Mouse (Mus musculus) lung, adult 2 months (tissue): ENCODE results near the gene Rbm46. TPM values are rescaled to one million over a fixed set of nuclear protein-coding genes. Genes with fewer than 3 reads are reported as not detected.

Source experiments
- DNase-seq: peaks from one replicate; pipeline ENCODE4 v3.0.0; 2022
- H3K4me1 ChIP-seq: fragments of 200-500 bp; 2 replicates; pipeline ENCODE4 v1.6.1; 2011; ENCODE audit warnings: low read length; ENCODE audit not compliant: control insufficient read depth, insufficient read depth
- H3K4me3 ChIP-seq: fragments of 200-500 bp; replicated peaks from 2 replicates; pipeline ENCODE3; 2011; ENCODE audit warnings: low read depth, mild to moderate bottlenecking, control low read depth, low read length; ENCODE audit errors: extremely low read depth
- CTCF ChIP-seq: fragments of 200-500 bp; IDR thresholded peaks from 2 replicates; pipeline ENCODE4 v1.5.1; 2011; ENCODE audit warnings: mild to moderate bottlenecking, low read length, control low read depth; ENCODE audit not compliant: insufficient read depth
- POLR2A ChIP-seq: fragments of 200-500 bp; IDR thresholded peaks from 2 replicates; pipeline ENCODE4 v1.6.1; 2011; ENCODE audit warnings: low read depth, mild to moderate bottlenecking, control low read depth, low read length, borderline replicate concordance; ENCODE audit errors: extremely low read depth
- WGBS: fragments of 180-500 bp; shearing (Covaris S2); methylation state at CpG from one replicate; pipeline ENCODE4 v1.1.7; 2018; 5-methylcytosine and 5-hydroxymethylcytosine counted together
- polyA plus RNA-seq: library from polyadenylated mRNA; depleted of rRNA; stranded (reverse); fragments of >200 nt; gene quantifications from 2 replicates; pipeline ENCODE4 v1.2.3, GENCODE M21; 2012; rRNA removed

The Rbm46 gene
- polyA plus RNA-seq, 1 experiment, result 0.31 TPM

GRCm38 (mm10) chr3:82793656-82794055 is 82.6 kb downstream of the Rbm46 start:
- DNase-seq, result no peak
- Histone ChIP-seq H3K4me3 (no peak overlapping the region), H3K4me1 (no peaks in the 10 kb centered on the region)
- TF ChIP-seq CTCF (no peak), POLR2A (no peak)
- 69% methylated on average over 1 of the region's 1 CpGs for WGBS

DNA sequence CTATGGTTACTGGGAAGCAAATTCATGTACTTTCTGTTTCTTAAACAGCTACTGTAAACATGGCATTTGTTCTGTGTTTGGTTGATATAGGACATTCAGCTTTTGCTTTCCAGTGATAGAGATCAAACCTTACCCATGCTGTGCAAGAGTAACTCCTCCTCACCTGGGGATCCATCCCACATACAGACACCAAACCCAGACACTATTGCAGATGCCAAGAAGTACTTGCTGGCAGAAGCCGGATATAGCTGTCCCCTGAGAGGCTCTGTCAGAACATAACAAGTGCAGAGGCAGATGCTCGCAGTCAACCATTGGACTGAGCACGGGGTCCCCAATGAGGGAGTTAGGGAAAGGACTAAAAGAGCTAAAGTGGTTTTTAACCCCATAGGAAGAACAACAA is 84.6 kb downstream of the Rbm46 start:
- WGBS, result 75% methylated on average over 3 of the region's 3 CpGs
- Histone ChIP-seq H3K4me1 (no peaks in the 10 kb centered on the region), H3K4me3 (no peak overlapping the region)
- no peak for DNase-seq
- TF ChIP-seq POLR2A (no peak), CTCF (no peak)

Other genes with a start within 250 kb of the Rbm46 start
- gene Lrat, start 27.5 kb upstream of the Rbm46 start, polyA plus RNA-seq, result 5.5 and 13.8 TPM in 2 replicates
- gene Fgg, start 131.2 kb upstream of the Rbm46 start, polyA plus RNA-seq, result 0.32 and 1.4 TPM in 2 replicates
- 0.23 and 0.66 TPM in 2 replicates for gene Fga, start 149.6 kb upstream of the Rbm46 start, polyA plus RNA-seq
- 0.10 and 0.24 TPM in 2 replicates for gene Fgb, start 173.4 kb upstream of the Rbm46 start, polyA plus RNA-seq
- gene Plrg1, start 179.0 kb upstream of the Rbm46 start, polyA plus RNA-seq, result 29.6 and 41.1 TPM in 2 replicates